Mouse (Mus musculus): Measurements from ENCODE around the gene Gm49601. TPM values are rescaled to one million over a fixed set of nuclear protein-coding genes. Genes with fewer than 3 reads are reported as not detected.

Gm49601 gene
- polyA plus RNA-seq, 1 experiment from 2014 or later, result 3.3 TPM

Other genes with a start within 250 kb of the Gm49601 start
- 21.0 and 22.7 TPM in 2 replicates for gene Txnrd2, start 200.0 kb downstream of the Gm49601 start, polyA plus RNA-seq (2014; fragmentation: Nextera tagmentation; extraction: Ambion mirVana)
- gene Comt, start 199.6 kb downstream of the Gm49601 start, polyA plus RNA-seq (2014; fragmentation: Nextera tagmentation; extraction: Ambion mirVana), result 50.8 and 52.5 TPM in 2 replicates
- 10.3 and 12.9 TPM in 2 replicates for gene Gnb1l, start 127.7 kb downstream of the Gm49601 start, polyA plus RNA-seq (2014; fragmentation: Nextera tagmentation; extraction: Ambion mirVana)
- 2.0 and 2.1 TPM in 2 replicates for gene Rtl10, start 127.5 kb downstream of the Gm49601 start, polyA plus RNA-seq (2014; fragmentation: Nextera tagmentation; extraction: Ambion mirVana)
- gene Tbx1, start 35.8 kb downstream of the Gm49601 start, polyA plus RNA-seq (2014; fragmentation: Nextera tagmentation; extraction: Ambion mirVana), result 0.63 and 0.87 TPM in 2 replicates
- gene Gp1bb, start 4.0 kb downstream of the Gm49601 start, polyA plus RNA-seq (2014; fragmentation: Nextera tagmentation; extraction: Ambion mirVana), result 6.4 and 6.5 TPM in 2 replicates
- gene Sept5, start 3.5 kb upstream of the Gm49601 start, polyA plus RNA-seq (2014; fragmentation: Nextera tagmentation; extraction: Ambion mirVana), result 40.7 and 52.0 TPM in 2 replicates
- gene Cldn5, start 150.4 kb upstream of the Gm49601 start, polyA plus RNA-seq (2014; fragmentation: Nextera tagmentation; extraction: Ambion mirVana), result 28.5 and 30.3 TPM in 2 replicates
- 72.2 and 87.9 TPM in 2 replicates for gene Ufd1, start 185.4 kb upstream of the Gm49601 start, polyA plus RNA-seq (2014; fragmentation: Nextera tagmentation; extraction: Ambion mirVana)
- gene Cdc45, start 185.6 kb upstream of the Gm49601 start, polyA plus RNA-seq (2014; fragmentation: Nextera tagmentation; extraction: Ambion mirVana), result 58.1 and 61.7 TPM in 2 replicates
- gene 2510002D24Rik, start 210.2 kb upstream of the Gm49601 start, polyA plus RNA-seq (2014; fragmentation: Nextera tagmentation; extraction: Ambion mirVana), result 16.1 TPM in 2 replicates
- not detected in 2 replicates for gene Gm28539, start 210.2 kb upstream of the Gm49601 start, polyA plus RNA-seq (2014; fragmentation: Nextera tagmentation; extraction: Ambion mirVana)

Measured in midbrain, embryonic 11.5 days (tissue).